Mouse (Mus musculus) cerebellum, adult 8-10 months (tissue): ENCODE measurements at regions not wholly inside any gene's neighbourhood (a gene's known extent, or its start where the extent isn't known, plus 50 kb on each side); places are given as distances from the start of the nearest gene placed in this dataset.
"Not testable (repeated sequence)": the region's sequence is repeated elsewhere in the genome, so short reads cannot be mapped to it uniquely, and the experiment has no call there.

Experiments used
- DNase-seq: peaks from one replicate; pipeline ENCODE4 v3.0.0; 2022

GRCm38 (mm10) chr12:77052853-77053252 is 90.9 kb upstream of the Max start:
- DNase-seq, result peak; percentile 34

DNA sequence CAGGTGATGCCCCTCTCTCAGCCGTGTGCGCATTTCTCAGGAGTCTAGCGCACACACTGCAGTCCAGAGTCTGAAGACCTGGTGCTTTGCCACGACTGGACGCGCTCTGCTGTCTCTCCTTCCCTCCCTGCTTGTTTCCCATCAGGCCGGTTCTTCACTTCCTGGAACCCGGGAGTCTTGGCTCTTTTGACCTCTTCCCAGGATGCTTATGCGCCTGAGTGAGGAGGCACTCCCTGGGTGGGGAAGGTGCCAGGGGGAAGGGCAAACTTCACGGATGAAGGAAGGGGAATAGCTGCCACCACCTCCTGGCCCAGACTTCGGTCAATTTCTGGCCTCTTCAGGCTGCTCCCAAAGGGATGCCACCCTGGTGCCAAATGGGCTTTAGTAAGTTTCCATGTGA is 86.4 kb upstream of the Max start:
- DNase-seq, result peak; percentile 25

- DNase-seq, result no peak
Measured at GRCm38 (mm10) chr12:77047273-77047672, 85.3 kb upstream of the Max start.

GRCm38 (mm10) chr12:77045956-77046355 is 84.0 kb upstream of the Max start:
- DNase-seq, result peak; percentile 47

DNA sequence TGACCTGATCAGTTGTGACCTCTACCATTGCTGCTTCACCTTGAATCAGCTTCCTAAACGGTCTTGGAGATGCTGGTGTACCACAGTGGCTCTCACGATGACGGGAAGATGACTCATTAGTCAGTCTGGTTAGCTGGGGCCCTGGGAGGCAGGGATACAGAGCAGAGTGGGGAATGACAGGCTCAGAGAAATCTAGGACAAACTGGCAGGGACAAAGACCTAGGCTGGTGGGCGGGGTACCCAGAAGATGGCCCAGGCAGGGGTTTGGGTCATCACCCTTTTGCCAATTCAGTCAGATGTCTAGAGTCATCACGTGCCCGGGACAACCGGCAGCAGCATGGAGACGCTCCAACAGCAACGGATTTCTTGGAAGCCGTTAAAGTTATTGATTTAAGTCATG is 83.4 kb upstream of the Max start:
- no peak for DNase-seq

DNA sequence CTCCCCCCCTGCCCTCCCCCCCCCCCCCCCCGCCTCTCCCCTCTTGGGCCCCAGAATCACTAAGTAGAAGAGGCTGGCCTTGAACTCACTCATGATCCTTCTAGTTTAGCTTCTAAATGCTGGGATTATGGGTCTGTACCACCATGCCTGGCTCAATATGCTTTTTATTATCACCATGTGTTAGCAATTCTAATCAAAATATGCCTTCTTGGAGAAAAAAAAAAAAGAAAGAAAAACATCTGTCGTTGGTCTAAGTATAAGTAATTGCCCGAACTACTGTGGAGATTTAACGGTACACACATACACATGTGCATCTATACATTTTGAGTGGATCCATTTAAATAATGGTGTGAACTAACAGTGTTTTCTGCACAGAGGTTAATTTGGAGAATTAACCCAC is 80.4 kb upstream of the Max start:
- no peak for DNase-seq

- no peak for DNase-seq
Measured at GRCm38 (mm10) chr12:77041141-77041540, 79.1 kb upstream of the Max start.

- DNase-seq, result no peak
Measured at GRCm38 (mm10) chr12:77039953-77040305, 77.9 kb upstream of the Max start.

DNA sequence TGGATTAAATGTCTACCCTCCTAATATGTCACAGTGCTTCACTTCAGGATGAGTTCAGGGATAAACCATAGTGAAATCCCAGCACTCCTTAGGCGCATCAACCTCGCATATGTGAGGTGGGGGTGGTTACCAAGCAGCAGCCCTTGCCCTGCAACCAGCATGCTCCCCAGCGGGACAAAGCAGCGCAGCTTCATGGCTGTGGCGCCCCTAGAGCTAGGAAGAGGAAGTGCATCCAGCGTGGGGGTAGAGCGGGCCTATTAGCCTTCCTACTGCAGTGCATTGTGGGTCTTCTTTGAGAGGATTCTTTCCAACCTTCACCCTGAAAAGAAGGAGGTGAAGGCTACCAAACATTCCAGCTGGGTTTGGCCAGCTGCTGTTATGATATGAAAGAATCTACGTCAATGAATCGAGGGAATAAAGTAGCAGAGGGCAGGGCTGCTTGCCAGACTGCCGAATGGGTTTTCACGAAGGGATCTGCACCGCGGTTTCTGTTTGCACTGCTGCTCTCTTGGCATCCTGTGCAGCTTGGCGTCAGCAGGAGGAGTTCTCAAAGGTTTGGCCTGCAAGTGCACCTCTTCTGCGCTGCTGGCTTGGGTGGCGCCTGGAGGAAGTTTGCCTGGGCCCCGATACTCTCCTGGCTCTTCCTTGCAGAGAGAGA is 77.4 kb upstream of the Max start:
- peak; percentile 26 for DNase-seq

DNA sequence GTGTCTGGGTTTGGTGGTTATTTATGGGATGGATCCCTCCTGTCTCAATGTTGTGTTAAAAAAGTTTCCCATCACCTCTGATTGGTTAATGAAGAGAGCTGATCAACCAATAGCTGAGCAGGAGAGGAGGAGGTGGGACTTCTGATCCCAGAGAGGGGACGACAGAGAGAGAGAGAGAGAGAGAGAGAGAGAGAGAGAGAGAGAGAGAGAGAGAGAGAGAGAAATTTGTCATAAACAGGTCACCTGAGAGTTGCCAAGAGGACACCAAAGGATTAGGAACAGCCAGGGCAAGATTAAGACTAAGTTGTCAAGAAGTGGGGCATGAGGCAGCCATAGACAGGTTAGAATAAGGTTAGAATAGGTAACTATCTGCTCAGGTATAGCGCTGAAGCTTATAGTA is 73.7 kb upstream of the Max start:
- no peak for DNase-seq

DNA sequence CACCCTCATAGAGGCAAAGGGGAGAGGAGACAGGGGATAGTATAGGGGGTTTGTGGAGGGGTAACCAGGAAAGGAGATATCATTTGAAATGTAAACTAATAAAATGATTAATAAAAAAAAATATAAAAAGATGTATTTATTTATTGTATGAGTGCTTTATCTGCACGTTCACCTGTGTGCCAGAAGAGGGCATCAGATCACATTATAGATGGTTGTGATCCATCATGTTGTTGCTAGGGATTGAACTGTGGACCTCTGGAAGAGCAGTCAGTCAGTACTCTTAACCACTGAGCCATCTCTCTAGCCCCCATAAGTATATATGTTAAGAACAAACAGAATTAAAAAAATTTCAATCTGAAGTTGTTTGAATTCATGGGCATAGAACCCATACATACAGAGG is 69.4 kb upstream of the Max start:
- no peak for DNase-seq

DNA sequence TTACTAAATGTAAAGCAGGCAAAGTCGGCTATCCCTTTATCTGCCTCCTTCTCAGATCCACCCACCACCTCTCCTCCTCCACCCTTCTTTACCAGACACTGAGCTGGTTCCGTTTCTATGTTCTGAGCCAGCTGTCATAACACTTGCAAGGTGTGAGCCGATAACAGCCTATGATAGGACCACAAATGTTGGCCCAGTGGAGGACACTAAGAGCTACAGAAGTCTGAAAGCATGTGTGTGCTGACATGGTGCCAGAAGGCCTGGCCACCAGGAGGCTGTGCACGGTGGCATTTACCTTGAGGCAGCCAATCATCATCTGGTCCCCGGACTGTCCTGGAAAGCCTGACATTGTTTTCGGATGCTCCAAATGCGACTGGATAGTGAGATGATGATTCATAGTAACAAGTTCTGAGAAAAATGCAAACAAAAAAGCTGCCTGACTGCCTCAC is 63.5 kb upstream of the Max start:
- DNase-seq, result no peak

DNA sequence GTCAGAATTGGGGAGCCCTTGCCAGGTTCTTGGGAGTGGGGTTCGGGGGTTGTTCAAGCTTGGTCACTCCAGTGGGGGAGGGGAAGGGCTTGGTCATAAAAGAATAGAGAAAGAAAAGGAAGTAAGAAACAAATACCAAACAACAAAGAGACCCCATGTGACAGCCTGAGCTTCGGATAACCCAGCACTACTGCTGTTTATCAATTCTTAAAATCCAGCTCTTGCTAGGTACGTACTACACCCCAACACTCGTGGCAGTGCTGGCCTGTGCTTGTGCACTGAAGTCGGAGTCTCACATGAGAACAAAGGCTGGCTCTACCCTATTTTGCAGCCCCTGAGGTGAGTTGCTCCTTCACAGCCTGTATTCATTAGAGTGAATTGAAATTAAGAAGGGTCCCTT is 60.5 kb upstream of the Max start:
- DNase-seq, result no peak

- DNase-seq, result no peak
Measured at GRCm38 (mm10) chr12:77021881-77022280, 59.9 kb upstream of the Max start.

DNA sequence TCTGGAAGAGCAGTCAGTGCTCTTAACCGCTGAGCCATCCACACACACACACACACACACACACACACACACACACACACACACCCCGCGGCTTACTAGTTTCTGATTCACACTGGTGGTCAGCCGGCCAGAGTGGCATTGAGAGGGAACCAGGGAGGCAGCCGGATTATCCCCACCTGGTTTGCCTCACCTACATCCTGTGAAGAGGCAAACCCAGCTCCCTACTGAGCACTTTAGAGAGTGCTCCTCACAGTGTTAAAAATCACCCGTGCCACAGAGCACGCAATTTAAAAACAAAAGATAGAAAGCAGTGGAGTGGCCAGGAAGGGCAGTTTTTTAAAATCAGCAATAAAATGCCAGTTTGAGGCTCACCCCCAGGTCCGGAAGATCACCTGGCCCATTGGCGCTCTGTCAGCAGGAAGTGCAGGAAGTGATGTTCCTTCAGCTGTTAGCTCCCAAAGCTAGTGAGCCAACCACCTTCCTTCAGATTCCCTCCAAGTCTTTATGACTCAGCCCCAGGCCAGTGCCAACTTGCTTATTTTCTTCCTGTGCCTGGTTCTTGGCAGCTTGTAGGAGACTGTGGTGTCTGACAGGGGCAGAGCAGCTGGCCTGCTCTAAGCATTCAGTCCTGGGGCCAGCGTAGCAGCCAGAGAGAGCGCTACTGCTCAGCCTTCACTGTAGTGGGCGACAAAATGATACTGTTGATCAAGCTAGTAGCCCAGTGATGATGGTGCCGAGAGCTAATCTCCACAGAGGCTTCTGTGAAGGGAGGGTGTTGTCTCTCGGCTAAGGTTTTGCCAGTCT is 57.9 kb upstream of the Max start:
- DNase-seq, result peak; percentile 76

- not testable (repeated sequence) for DNase-seq
Measured at GRCm38 (mm10) chr12:77019148-77019547, 57.1 kb upstream of the Max start.

- DNase-seq, result no peak
Measured at GRCm38 (mm10) chr12:77018373-77018772, 56.4 kb upstream of the Max start.

GRCm38 (mm10) chr12:77014908-77015307 is 52.9 kb upstream of the Max start:
- no peak for DNase-seq
